Mouse (Mus musculus) MEL (cell line): ENCODE results near the gene Osgep.

Experiments used
- CTCF ChIP-seq, 3 experiments: IDR thresholded peaks in 2 of 3; conservative IDR thresholded peaks in 1 of 3; 2 replicates each; pipeline ENCODE4 v1.5.1; 2011 to 2012; ENCODE audit warnings: low read length in 3 of 3, low read depth in 2 of 3, mild to moderate bottlenecking in 2 of 3, improper control_type of control experiment in 1 of 3, inconsistent platforms in 1 of 3, mixed read lengths in 1 of 3, moderate library complexity in 1 of 3; ENCODE audit not compliant: control insufficient read depth in 1 of 3, insufficient read depth in 1 of 3, poor library complexity in 1 of 3, severe bottlenecking in 1 of 3
- EP300 ChIP-seq, 2 experiments: IDR thresholded peaks; 2 replicates each; pipeline ENCODE4 v1.6.1; 2011; ENCODE audit warnings: improper control_type of control experiment in 2 of 2, low read length in 2 of 2, low read depth in 1 of 2, mild to moderate bottlenecking in 1 of 2
- HCFC1 ChIP-seq: IDR thresholded peaks from 2 replicates; pipeline ENCODE4 v1.6.1; 2012; ENCODE audit warnings: low read depth, mild to moderate bottlenecking, inconsistent platforms, low read length, improper control_type of control experiment, moderate library complexity
- MAX ChIP-seq: IDR thresholded peaks from 2 replicates; pipeline ENCODE4 v1.6.1; 2011; ENCODE audit warnings: low read length, improper control_type of control experiment
- MAZ ChIP-seq: IDR thresholded peaks from 2 replicates; pipeline ENCODE4 v1.6.1; 2012; ENCODE audit warnings: low read depth, mild to moderate bottlenecking, inconsistent platforms, low read length, improper control_type of control experiment
- POLR2A ChIP-seq, 2 experiments: IDR thresholded peaks; 2 replicates each; pipeline ENCODE4 v1.6.1; 2011 to 2012; ENCODE audit warnings: low read length in 2 of 2, mild to moderate bottlenecking in 2 of 2, control low read depth in 1 of 2, improper control_type of control experiment in 1 of 2, low read depth in 1 of 2, moderate library complexity in 1 of 2; ENCODE audit not compliant: control insufficient read depth in 1 of 2, insufficient read depth in 1 of 2, poor library complexity in 1 of 2
- TCF12 ChIP-seq: IDR thresholded peaks from 2 replicates; pipeline ENCODE4 v1.6.1; 2014; ENCODE audit warnings: low read depth, mild to moderate bottlenecking, inconsistent platforms, low read length, improper control_type of control experiment, moderate library complexity
- ZKSCAN1 ChIP-seq: IDR thresholded peaks from 2 replicates; pipeline ENCODE4 v1.6.1; 2012; ENCODE audit warnings: low read depth, mild to moderate bottlenecking, inconsistent platforms, low read length, improper control_type of control experiment, moderate library complexity
- ZNF384 ChIP-seq: IDR thresholded peaks from 2 replicates; pipeline ENCODE4 v1.6.1; 2012; ENCODE audit warnings: low read depth, mild to moderate bottlenecking, inconsistent platforms, low read length, improper control_type of control experiment

DNA sequence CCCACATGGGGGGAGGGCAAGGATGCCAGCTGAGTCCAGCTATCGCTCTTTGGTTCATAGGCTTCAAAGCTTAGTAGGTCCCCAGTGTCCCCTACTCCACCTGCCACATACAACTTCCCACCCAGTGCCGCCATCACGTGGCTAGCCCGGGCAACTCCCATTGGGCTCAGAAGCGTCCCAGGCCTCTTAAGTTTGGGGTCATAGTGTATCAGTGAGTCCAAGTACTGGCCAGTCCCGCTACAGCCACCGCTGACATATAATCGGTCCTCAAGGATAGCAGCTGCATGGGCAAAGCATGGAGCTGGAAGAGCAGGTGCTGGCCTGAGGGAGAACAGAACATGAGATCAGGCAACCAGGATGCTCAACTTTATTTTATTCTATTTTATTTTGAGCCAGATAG is 33.1 kb downstream of the Osgep start:
- no peak for TF ChIP-seq MAZ
- TF ChIP-seq CTCF (IDR thresholded peaks at IDR 0.05 in 2 of 3, conservative IDR thresholded peaks at IDR 0.05 in 1 of 3; ENCODE audit: control insufficient read depth in 1 of 3, insufficient read depth in 1 of 3, low read depth in 2 of 3, low read length in 3 of 3, poor library complexity in 1 of 3, severe bottlenecking in 1 of 3) = no peak
- no peak for TF ChIP-seq EP300 (IDR thresholded peaks at IDR 0.05; ENCODE audit: low read depth in 1 of 2, low read length in 2 of 2)
- TF ChIP-seq POLR2A (IDR thresholded peaks at IDR 0.05; ENCODE audit: control insufficient read depth in 1 of 2, insufficient read depth in 1 of 2, low read depth in 1 of 2, low read length in 2 of 2, poor library complexity in 1 of 2) = no peak
- TF ChIP-seq HCFC1 = no peak
- TF ChIP-seq ZKSCAN1 = no peak
- no peak for TF ChIP-seq TCF12
- TF ChIP-seq ZNF384 = no peak
- no peak for TF ChIP-seq MAX
